Mouse (Mus musculus): Measurements from ENCODE around the gene Wasf2. TPM values are rescaled to one million over a fixed set of nuclear protein-coding genes. Genes with fewer than 3 reads are reported as not detected.

Wasf2 gene
- total and polyA plus RNA-seq, 2 experiments from 2014 or later = 18.3 to 26.0 TPM

DNA sequence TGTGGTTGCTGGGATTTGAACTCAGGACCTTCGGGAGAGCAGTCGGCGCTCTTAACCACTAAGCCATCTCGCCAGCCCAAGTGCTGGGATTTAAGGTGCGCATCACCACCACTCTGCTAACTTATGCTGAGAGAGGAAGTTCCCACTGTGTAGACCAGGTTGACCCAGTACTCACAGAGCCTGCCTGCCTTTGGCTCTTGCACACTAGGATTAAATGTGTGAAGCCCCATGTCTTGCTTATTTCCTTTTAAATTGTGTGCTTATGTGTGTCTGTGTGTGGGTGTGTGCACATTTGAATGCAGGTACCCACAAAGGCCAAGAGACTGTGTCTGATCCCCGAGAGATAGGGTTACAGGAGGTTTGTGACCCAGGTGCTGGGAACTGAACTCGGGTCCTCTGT, 23.6 kb upstream of the Wasf2 start:
- H3K36me3 ChIP-seq (ENCODE audit: insufficient read depth, low read length) = no peaks in the 10 kb centered on the region
- WGBS = 98% methylated on average over 6 of the region's 7 CpGs
- no peak for ATAC-seq (ENCODE audit: low FRiP score)
- H3K27ac ChIP-seq (ENCODE audit: low read depth, low read length) = no peak overlapping the region
- no peak overlapping the region for H3K9ac ChIP-seq (replicated peaks; ENCODE audit: low read length, poor library complexity, severe bottlenecking)
- no peaks in the 10 kb centered on the region for H3K9me3 ChIP-seq (ENCODE audit: low read length)
- no peak overlapping the region for H3K4me3 ChIP-seq (ENCODE audit: low read depth, low read length)
- H3K4me1 ChIP-seq (ENCODE audit: insufficient read depth, low read length) = no peaks in the 10 kb centered on the region
- H3K27me3 ChIP-seq (ENCODE audit: insufficient read depth, low read length) = no peaks in the 10 kb centered on the region
- TF ChIP-seq CTCF (IDR thresholded peaks at IDR 0.05) = no peak
- H3K4me2 ChIP-seq (ENCODE audit: low read depth, low read length, poor library complexity, severe bottlenecking) = no peak overlapping the region
- DNase-seq (ENCODE audit: low spot score) = no peak

DNA sequence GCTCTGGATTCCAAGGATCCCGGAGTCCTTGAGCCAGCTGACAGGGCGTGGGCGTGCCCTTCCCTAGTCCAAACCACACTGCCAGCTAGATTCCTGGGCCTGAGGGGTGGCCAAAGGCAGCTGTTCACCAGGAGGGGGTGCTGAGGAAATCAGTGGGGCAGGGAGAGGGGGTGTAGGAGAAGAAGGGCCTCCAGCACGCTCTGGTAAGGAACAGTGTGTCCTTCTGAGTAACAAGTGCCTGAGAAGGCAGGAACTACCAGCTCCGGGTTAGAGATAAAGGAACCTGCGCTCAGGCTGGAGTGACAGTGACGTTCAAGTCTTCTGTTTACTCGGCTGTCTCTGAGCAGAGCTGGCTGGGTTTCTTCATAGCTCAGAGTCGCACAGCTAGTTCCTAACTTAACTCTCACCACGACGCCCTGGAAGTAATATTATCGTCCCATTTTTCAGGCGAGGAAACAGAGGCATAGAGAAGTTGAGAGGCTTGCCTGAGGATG, 22.5 kb upstream of the Wasf2 start:
- no peak for ATAC-seq (ENCODE audit: low FRiP score)

DNA sequence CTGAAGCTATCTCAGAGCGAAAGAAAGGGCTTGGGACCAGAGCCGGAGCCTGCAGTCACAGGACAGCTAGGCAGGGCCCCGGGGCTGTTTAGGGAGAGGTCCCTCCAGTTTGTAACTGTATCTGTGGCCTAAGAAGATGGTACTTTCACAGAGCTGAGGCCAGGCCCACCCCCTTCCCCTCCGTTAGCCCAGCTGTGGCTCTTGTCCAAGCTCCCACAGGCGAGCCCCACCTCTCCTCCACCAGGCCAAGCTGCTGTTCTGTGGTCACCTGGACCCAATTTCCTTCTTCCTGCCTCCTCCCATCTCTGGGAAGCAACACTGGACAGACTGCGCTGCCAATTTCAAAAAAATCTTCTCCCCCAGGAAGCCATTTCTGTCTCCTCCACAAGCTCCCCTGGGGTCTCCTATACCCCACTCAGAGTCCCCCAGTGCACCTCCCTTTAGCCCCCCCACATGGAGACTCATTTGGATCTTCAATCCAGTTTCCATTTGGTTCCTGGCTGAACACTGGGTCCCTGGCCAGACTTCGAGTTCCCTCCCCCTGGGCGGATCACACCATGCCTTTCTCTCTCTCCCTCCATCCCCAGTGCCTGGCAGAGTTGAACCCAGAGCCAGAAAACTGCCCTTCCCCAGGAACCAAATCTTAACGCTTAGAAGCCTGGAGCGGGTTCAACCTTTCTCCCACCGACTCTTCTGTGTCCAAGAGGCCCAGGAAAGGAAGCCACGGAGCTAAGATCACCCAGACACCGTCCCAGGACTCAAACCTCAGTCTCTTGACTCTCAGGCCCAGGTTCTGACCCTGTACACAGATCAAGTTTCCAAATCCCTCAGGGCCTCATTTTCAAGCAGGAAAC, 21.6 kb upstream of the Wasf2 start:
- ATAC-seq (ENCODE audit: low FRiP score) (no peak), DNase-seq (ENCODE audit: low spot score) (no peak)
- no peak overlapping the region for H3K9ac ChIP-seq (replicated peaks; ENCODE audit: low read length, poor library complexity, severe bottlenecking)
- WGBS = 74% methylated on average over 13 of the region's 13 CpGs
- no peaks in the 10 kb centered on the region for H3K36me3 ChIP-seq (ENCODE audit: insufficient read depth, low read length)
- H3K4me3 ChIP-seq (ENCODE audit: low read depth, low read length) = no peak overlapping the region
- peak overlapping the region; percentile 19; the same call in 1 of the 2 replicates for H3K27ac ChIP-seq (ENCODE audit: low read depth, low read length)
- no peak for TF ChIP-seq CTCF (IDR thresholded peaks at IDR 0.05)
- H3K27me3 ChIP-seq (ENCODE audit: insufficient read depth, low read length) = no peaks in the 10 kb centered on the region
- no peaks in the 10 kb centered on the region for H3K9me3 ChIP-seq (ENCODE audit: low read length)
- H3K4me2 ChIP-seq (ENCODE audit: low read depth, low read length, poor library complexity, severe bottlenecking) = no peak overlapping the region
- H3K4me1 ChIP-seq (ENCODE audit: insufficient read depth, low read length) = no peaks in the 10 kb centered on the region

More for the DNA sequence above, 22.5 kb upstream of the Wasf2 start:
- Histone ChIP-seq H3K9ac (replicated peaks; ENCODE audit: low read length, poor library complexity, severe bottlenecking) (no peak overlapping the region), H3K27ac (ENCODE audit: low read depth, low read length) (0 out of 2 replicates have a peak overlapping the region, but pooled peaks have one; percentile 19), H3K9me3 (ENCODE audit: low read length) (no peaks in the 10 kb centered on the region), H3K4me2 (ENCODE audit: low read depth, low read length, poor library complexity, severe bottlenecking) (no peak overlapping the region), H3K4me1 (ENCODE audit: insufficient read depth, low read length) (no peaks in the 10 kb centered on the region), H3K36me3 (ENCODE audit: insufficient read depth, low read length) (no peaks in the 10 kb centered on the region), H3K27me3 (ENCODE audit: insufficient read depth, low read length) (no peaks in the 10 kb centered on the region), H3K4me3 (ENCODE audit: low read depth, low read length) (no peak overlapping the region)
- DNase-seq (ENCODE audit: low spot score) = no peak
- peak; percentile 11; the same call in 1 of the 2 replicates for TF ChIP-seq CTCF (IDR thresholded peaks at IDR 0.05)
- WGBS = 60% methylated on average over 13 of the region's 13 CpGs

DNA sequence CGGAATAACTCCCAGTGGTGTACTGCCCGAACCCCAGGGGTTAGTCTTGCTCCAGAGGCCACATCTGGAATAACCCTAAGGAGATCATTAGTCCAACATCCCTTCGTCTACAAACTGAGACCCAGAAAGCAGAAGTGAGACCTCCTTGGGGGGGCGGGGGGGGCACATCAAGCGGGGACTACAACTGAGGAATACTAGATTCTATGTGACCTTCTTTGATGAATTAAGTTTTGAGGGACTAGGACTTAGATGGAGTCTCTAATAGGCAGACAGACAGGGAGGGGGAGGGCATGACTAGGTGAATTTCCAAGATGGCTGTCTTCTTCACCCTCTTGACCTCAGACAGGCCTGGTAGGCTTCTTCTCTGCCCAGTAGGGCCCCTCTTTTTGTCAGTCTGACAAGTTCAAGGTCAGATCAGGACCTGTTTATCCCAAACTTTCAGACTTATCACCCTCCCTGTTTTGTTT, 20.9 kb upstream of the Wasf2 start:
- Histone ChIP-seq H3K36me3 (ENCODE audit: insufficient read depth, low read length) (no peaks in the 10 kb centered on the region), H3K27ac (ENCODE audit: low read depth, low read length) (no peak overlapping the region), H3K4me1 (ENCODE audit: insufficient read depth, low read length) (no peaks in the 10 kb centered on the region), H3K4me2 (ENCODE audit: low read depth, low read length, poor library complexity, severe bottlenecking) (no peak overlapping the region), H3K9me3 (ENCODE audit: low read length) (no peaks in the 10 kb centered on the region), H3K9ac (replicated peaks; ENCODE audit: low read length, poor library complexity, severe bottlenecking) (no peak overlapping the region), H3K27me3 (ENCODE audit: insufficient read depth, low read length) (no peaks in the 10 kb centered on the region), H3K4me3 (ENCODE audit: low read depth, low read length) (no peak overlapping the region)
- no peak for TF ChIP-seq CTCF (IDR thresholded peaks at IDR 0.05)
- no peak for ATAC-seq (ENCODE audit: low FRiP score)
- DNase-seq (ENCODE audit: low spot score) = no peak
- WGBS = 68% methylated on average over 5 of the region's 5 CpGs

DNA sequence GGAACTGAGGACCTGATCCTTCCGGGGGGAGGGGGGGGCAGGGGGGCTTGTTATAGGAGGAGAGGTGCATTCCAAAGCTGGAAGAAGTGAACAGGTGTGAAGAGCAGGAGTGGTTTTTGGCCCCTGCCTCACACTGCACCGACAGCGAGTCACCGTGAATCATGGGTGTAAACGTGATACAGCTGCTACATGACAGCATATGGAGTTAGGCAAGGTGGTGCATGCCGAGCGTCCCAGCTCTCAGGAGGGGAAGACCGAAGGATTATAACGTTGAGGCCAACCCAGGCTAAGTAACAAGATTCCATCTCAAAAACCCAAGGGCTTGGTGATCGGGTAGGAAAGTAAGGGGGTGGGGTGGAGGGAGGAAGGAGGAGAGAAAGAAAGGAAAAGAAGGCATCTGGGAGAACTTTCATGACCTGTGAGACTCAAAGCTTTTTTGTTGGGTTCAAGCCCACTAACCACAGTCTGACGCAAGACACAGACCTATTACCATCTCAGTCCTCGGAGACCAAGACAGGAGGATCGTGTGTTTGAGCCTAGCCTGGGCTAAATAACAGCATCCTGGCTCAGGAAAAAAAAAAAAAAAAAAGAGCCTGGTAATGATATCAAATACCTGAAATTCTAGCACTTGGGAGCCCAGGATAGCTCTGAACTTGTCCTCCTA, 18.0 kb upstream of the Wasf2 start:
- Histone ChIP-seq H3K4me1 (ENCODE audit: insufficient read depth, low read length) (peaks cover under 1% of the 10 kb centered on the region; the same call in 1 of the 2 replicates), H3K4me3 (ENCODE audit: low read depth, low read length) (no peak overlapping the region), H3K27ac (ENCODE audit: low read depth, low read length) (no peak overlapping the region), H3K36me3 (ENCODE audit: insufficient read depth, low read length) (no peaks in the 10 kb centered on the region), H3K9me3 (ENCODE audit: low read length) (no peaks in the 10 kb centered on the region), H3K27me3 (ENCODE audit: insufficient read depth, low read length) (no peaks in the 10 kb centered on the region), H3K4me2 (ENCODE audit: low read depth, low read length, poor library complexity, severe bottlenecking) (no peak overlapping the region), H3K9ac (replicated peaks; ENCODE audit: low read length, poor library complexity, severe bottlenecking) (no peak overlapping the region)
- DNase-seq (ENCODE audit: low spot score) (no peak), ATAC-seq (ENCODE audit: low FRiP score) (no peak)
- 81% methylated on average over 13 of the region's 13 CpGs for WGBS
- no peak for TF ChIP-seq CTCF (IDR thresholded peaks at IDR 0.05)
